Mouse (Mus musculus) liver, embryonic 16.5 days (tissue): Measurements from ENCODE around the gene Sesn2. TPM values are rescaled to one million over a fixed set of nuclear protein-coding genes. Genes with fewer than 3 reads are reported as not detected.
"Not testable (repeated sequence)": the region's sequence is repeated elsewhere in the genome, so short reads cannot be mapped to it uniquely, and the experiment has no call there.

Experiments
- ATAC-seq: fragments of 200-750 bp; cut with Nextera tagmentation; 2 replicates; pipeline ENCODE4 v1.8.0; 2017; ENCODE audit warnings: low read depth, mild to moderate bottlenecking, moderate number of reproducible peaks, moderate library complexity
- H3K27ac ChIP-seq: fragments of 300-500 bp; sonication (generic); 2 replicates; pipeline ENCODE4 v1.5.1; 2014; ENCODE audit warnings: mild to moderate bottlenecking, low read length
- H3K27me3 ChIP-seq: fragments of 300-500 bp; sonication (generic); 2 replicates; pipeline ENCODE4 v1.6.1; 2014; ENCODE audit warnings: low read depth, low read length, mixed read lengths; ENCODE audit not compliant: control insufficient read depth, insufficient read depth
- H3K36me3 ChIP-seq: fragments of 300-500 bp; sonication (generic); 2 replicates; pipeline ENCODE4 v1.6.1; 2014; ENCODE audit warnings: mild to moderate bottlenecking; ENCODE audit not compliant: control insufficient read depth, insufficient read depth
- H3K4me1 ChIP-seq: fragments of 300-500 bp; sonication (generic); 2 replicates; pipeline ENCODE4 v1.6.1; 2014; ENCODE audit warnings: low read depth, low read length, mixed read lengths; ENCODE audit not compliant: control insufficient read depth
- H3K4me2 ChIP-seq: fragments of 300-500 bp; sonication (generic); 2 replicates; pipeline ENCODE4 v1.6.1; 2014; ENCODE audit warnings: low read depth, low read length, mixed read lengths
- H3K4me3 ChIP-seq: fragments of 300-500 bp; sonication (generic); 2 replicates; pipeline ENCODE4 v1.5.1; 2014; ENCODE audit warnings: low read depth, mild to moderate bottlenecking, low read length
- H3K9ac ChIP-seq: fragments of 300-500 bp; sonication (generic); 2 replicates; pipeline ENCODE4 v1.6.1; 2014; ENCODE audit warnings: low read depth, low read length
- H3K9me3 ChIP-seq: fragments of 300-500 bp; sonication (generic); replicated peaks from 2 replicates; pipeline ENCODE4 v1.6.1; 2016; ENCODE audit warnings: low read length; ENCODE audit not compliant: control insufficient read depth
- WGBS: fragments of 180-500 bp; shearing (Covaris S2); extraction: QIAGEN DNeasy Blood & Tissue Kit; methylation state at CpG from one replicate; pipeline ENCODE4 v1.1.7; 2014; ENCODE audit not compliant: insufficient replicate concordance; 5-methylcytosine and 5-hydroxymethylcytosine counted together
- polyA plus RNA-seq: library from polyadenylated mRNA; unstranded; fragments of >200 nt; fragmentation: Nextera tagmentation; extraction: Ambion mirVana; gene quantifications from 2 replicates; pipeline ENCODE4 v1.2.1, GENCODE M21; 2015

The Sesn2 gene
- 7.9 and 8.1 TPM in 2 replicates for polyA plus RNA-seq

DNA sequence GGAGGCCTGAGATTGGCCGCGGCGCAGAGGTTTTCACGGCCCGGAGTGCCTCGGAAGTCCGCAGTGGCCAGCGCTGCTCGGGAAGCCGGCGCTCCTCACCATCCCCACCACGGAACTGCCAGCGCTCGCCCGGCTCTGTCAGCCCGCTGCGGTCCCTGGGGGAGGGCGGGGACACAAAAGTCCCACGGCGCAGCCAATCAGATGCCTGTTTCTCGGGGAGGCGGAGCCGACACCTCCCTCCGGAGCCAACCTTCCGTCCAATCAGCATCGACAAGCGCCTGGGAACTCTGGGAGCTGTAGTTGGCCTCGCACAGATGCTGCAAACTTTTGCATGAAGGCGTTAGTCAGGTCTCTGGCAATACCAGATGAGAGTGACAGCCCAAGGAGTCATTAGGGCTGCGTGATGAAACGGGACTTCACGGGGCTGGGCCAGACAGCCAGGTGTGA lies at the start of gene Sesn2:
Sesn2 (minus strand) TSS at position 150 of the 447 bp plus-strand sequence.
- H3K9me3 ChIP-seq: no peaks in the 10 kb centered on the region
- peaks cover 70% of the 10 kb centered on the region for H3K4me1 ChIP-seq
- peak; percentile 91 for ATAC-seq
- no peaks in the 10 kb centered on the region for H3K27me3 ChIP-seq
- H3K27ac ChIP-seq: peak within 1 kb of the TSS; percentile 81
- no peaks in the 10 kb centered on the region for H3K36me3 ChIP-seq
- WGBS: 0% methylated on average over 32 of the region's 32 CpGs
- H3K9ac ChIP-seq: peak within 1 kb of the TSS; percentile 92
- peak within 1 kb of the TSS; percentile 97 for H3K4me2 ChIP-seq
- peak within 1 kb of the TSS; percentile 88 for H3K4me3 ChIP-seq

GRCm38 (mm10) chr4:132555550-132555949 lies 45.2 kb upstream of the Sesn2 start:
- not testable (repeated sequence) for H3K4me2 ChIP-seq, H3K4me3 ChIP-seq, H3K9me3 ChIP-seq, H3K27ac ChIP-seq, H3K9ac ChIP-seq, ATAC-seq, H3K4me1 ChIP-seq, H3K27me3 ChIP-seq
- 69% methylated on average over 7 of the region's 7 CpGs for WGBS
- H3K36me3 ChIP-seq: peaks cover 29% of the 10 kb centered on the region

DNA sequence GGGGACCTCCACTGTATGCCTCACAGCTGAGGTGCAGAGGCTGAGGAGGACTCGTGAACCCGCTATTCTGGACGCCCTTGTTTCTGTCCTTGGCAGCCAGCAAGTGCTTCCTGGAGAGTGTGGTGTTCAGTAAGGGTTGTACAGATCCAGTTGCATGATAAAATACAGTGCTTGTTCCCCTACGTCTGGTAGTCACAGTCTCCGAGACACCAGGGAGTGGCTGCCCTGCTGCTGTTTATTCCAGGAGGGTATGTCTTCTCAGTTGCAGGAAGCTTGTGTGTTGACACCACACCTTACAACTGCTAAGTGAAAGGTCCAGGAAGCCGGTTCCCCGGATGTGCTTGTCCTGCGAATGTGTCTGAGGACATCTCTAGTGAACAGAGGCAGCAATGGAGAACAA lies 44.4 kb upstream of the Sesn2 start:
- 33% methylated on average over 8 of the region's 8 CpGs for WGBS

GRCm38 (mm10) chr4:132554221-132554620 lies 43.9 kb upstream of the Sesn2 start:
- H3K27ac ChIP-seq: no peak overlapping the region

More for the DNA sequence above, 44.4 kb upstream of the Sesn2 start:
- Histone ChIP-seq H3K9me3 (no peaks in the 10 kb centered on the region), H3K4me1 (peaks cover 6% of the 10 kb centered on the region), H3K36me3 (peaks cover 36% of the 10 kb centered on the region), H3K4me2 (no peak overlapping the region), H3K27ac (no peak overlapping the region), H3K27me3 (no peaks in the 10 kb centered on the region), H3K9ac (no peak overlapping the region), H3K4me3 (no peak overlapping the region)
- no peak for ATAC-seq

GRCm38 (mm10) chr4:132545851-132546250 lies 35.5 kb upstream of the Sesn2 start:
- no peak overlapping the region for H3K27ac ChIP-seq
- H3K9me3 ChIP-seq: no peaks in the 10 kb centered on the region
- no peak overlapping the region for H3K4me3 ChIP-seq
- H3K9ac ChIP-seq: no peak overlapping the region
- H3K36me3 ChIP-seq: peaks cover 67% of the 10 kb centered on the region
- H3K27me3 ChIP-seq: no peaks in the 10 kb centered on the region
- peak; percentile 71 for ATAC-seq
- WGBS: 25% methylated on average over 8 of the region's 8 CpGs
- H3K4me2 ChIP-seq: no peak overlapping the region
- H3K4me1 ChIP-seq: no peaks in the 10 kb centered on the region; the same call in 1 of the 2 replicates

More at GRCm38 (mm10) chr4:132554221-132554620, 43.9 kb upstream of the Sesn2 start:
- Histone ChIP-seq H3K4me2 (no peak overlapping the region), H3K36me3 (peaks cover 36% of the 10 kb centered on the region), H3K27me3 (no peaks in the 10 kb centered on the region), H3K9ac (no peak overlapping the region), H3K9me3 (no peaks in the 10 kb centered on the region), H3K4me3 (no peak overlapping the region), H3K4me1 (peaks cover 6% of the 10 kb centered on the region)
- WGBS: 69% methylated on average over 5 of the region's 5 CpGs
- no peak; the same call in 1 of the 2 replicates for ATAC-seq

GRCm38 (mm10) chr4:132542724-132543123 lies 32.4 kb upstream of the Sesn2 start:
- Histone ChIP-seq H3K4me3 (no peak overlapping the region), H3K4me2 (no peak overlapping the region), H3K9ac (no peak overlapping the region), H3K4me1 (peaks cover 2% of the 10 kb centered on the region), H3K9me3 (no peaks in the 10 kb centered on the region), H3K27ac (no peak overlapping the region), H3K36me3 (peaks cover 61% of the 10 kb centered on the region), H3K27me3 (no peaks in the 10 kb centered on the region)
- WGBS: 35% methylated on average over 1 of the region's 1 CpGs
- ATAC-seq: no peak

GRCm38 (mm10) chr4:132541413-132541812 lies 31.1 kb upstream of the Sesn2 start:
- Histone ChIP-seq H3K4me3 (no peak overlapping the region), H3K9ac (no peak overlapping the region), H3K27ac (no peak overlapping the region), H3K9me3 (no peaks in the 10 kb centered on the region), H3K4me1 (peaks cover 14% of the 10 kb centered on the region), H3K36me3 (peaks cover 57% of the 10 kb centered on the region), H3K27me3 (no peaks in the 10 kb centered on the region), H3K4me2 (no peak overlapping the region)
- 89% methylated on average over 4 of the region's 4 CpGs for WGBS
- ATAC-seq: no peak

- Histone ChIP-seq H3K4me1 (peaks cover 20% of the 10 kb centered on the region), H3K27me3 (no peaks in the 10 kb centered on the region), H3K4me2 (no peak overlapping the region), H3K9me3 (no peaks in the 10 kb centered on the region), H3K9ac (no peak overlapping the region), H3K4me3 (no peak overlapping the region), H3K27ac (no peak overlapping the region), H3K36me3 (peaks cover 44% of the 10 kb centered on the region)
- 87% methylated on average over 5 of the region's 5 CpGs for WGBS
- ATAC-seq: no peak
These were observed 29.2 kb upstream of the Sesn2 start for GRCm38 (mm10) chr4:132539481-132539880.

DNA sequence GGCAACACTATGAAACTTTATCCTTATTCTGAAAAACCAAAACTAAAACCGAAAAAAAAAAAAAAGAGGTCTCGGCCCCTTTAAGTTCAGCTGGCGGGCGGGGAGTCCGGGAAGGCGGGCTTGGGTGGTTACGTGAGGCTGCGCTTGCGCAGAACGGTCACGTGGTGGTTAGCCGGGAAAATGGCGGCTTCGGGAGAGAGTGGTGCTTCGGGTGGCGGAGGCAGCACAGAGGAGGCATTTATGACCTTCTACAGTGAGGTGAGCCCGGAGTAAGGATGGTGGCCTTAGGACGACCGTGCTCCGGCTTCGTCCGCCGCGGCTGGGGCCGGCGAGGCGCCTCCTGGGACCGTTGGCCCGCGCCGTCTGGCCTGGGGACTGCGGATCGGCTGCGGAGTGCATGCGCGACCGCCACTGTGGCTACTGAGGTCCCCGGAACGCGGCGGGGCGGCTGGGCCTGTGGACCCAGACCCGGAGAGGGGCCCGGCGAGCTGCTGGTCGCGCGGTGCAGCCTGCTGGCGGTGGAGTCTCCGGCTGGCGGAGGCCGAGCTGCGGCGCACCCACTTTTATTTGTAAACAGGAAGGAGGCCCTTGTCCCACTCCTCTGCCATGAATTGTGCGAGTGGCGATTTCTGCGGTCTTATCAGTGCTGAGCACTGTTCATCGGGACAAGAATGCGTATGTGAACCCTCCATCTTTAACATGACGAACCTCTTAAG lies 25.3 kb upstream of the Sesn2 start, which contains the start of gene Dnajc8:
Dnajc8 (plus strand) TSS at position 145 of the 716 bp plus-strand sequence.
- Histone ChIP-seq H3K36me3 (peaks cover 17% of the 10 kb centered on the region), H3K4me3 (peak within 1 kb of the TSS; percentile 97), H3K9me3 (no peaks in the 10 kb centered on the region), H3K4me1 (peaks cover 41% of the 10 kb centered on the region), H3K27ac (peak within 1 kb of the TSS; percentile 99), H3K4me2 (peak within 1 kb of the TSS; percentile 89), H3K9ac (peak within 1 kb of the TSS; percentile 97), H3K27me3 (no peaks in the 10 kb centered on the region)
- peak; percentile 64 for ATAC-seq
- under 1% methylated on average over 58 of the region's 60 CpGs for WGBS
